Mouse (Mus musculus): ENCODE results near the gene Olfr129. TPM values are rescaled to one million over a fixed set of nuclear protein-coding genes. Genes with fewer than 3 reads are reported as not detected.

The Olfr129 gene
- not detected for total RNA-seq (2022)

DNA sequence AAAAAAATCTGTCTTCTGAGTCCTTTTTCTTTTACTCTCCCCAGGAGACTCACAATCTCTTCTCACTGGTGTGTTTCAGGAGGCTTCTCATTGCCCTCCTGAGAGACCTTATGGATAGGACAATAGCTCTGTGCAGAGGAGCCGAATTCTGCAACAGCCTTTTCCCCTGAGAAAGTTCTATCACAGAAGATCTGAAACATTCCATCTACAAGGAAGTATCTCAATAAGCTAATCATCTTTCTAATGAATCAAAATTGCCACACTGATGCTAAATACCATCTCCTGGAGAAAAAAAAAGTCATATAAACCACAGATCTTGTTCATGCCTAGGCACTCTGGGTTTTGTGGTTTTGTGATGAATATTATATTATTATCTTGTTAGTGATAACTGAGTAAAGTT is at the start of gene Olfr129:
Gene Olfr129, minus strand, starts transcription at position 101 of the 400 bp plus-strand sequence.
- DNase-seq (ENCODE audit: low spot score in 2 of 2) = no peak

DNA sequence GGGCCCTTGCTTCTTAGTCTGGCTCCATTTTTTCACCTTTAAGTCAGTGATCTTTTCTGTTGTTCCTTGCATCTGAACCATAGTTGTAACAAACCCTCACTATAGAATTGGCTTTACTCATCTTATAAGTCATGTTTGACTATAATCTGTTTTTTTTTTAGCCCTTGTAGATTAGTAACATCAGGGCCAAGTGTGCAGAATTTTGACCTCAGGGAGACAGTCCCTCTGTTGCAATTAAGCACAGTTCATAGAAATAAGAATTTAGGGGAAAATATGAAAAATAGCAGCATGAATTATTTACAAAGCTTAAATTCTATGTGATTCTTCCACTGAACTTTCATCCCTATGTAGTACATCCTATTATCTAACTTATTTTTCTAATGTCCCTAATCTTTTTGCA is 28.7 kb upstream of the Olfr129 start, which contains the start of gene Olfr131:
Gene Olfr131, minus strand, starts transcription at position 101 of the 400 bp plus-strand sequence.
- DNase-seq (ENCODE audit: low spot score in 2 of 2) = no peak

DNA sequence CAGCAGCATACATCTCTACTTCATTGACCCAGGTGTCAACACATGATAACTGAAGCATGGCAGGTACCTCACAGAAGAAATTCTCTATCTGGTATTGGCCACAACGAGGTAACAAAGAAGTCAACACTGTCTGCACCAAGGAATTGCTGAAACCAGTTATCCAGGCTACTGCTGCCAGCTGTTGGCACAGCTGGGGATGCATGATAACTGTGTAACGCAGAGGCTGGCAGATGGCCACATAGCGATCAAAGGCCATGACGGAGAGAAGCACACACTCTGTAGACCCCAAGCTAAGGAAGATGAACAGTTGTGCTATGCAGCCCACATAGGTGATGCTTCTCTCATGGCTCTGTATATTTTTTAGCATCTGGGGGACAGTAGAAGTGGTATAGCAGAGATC is 22.5 kb upstream of the Olfr129 start:
- no peak for DNase-seq (ENCODE audit: low spot score in 2 of 2)

DNA sequence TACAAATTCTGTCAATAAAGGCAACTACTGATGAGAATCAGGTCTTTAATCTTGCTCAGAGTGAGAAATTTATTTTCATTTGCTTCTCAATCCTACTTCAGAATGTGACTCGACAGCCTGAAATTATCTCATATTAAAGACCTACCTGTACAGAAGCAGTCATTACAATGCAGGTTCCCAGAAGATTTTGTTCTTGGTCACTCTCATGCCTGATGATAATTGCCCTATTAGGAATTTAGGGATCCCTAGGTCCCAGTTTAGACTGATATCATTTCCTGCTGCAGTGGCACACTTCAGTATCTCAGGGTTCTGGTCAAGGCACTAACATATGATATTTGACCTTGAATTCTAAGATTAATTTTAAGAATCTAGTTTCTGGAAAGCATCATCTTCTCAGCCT is 3.7 kb upstream of the Olfr129 start, which contains the start of gene Olfr130:
Gene Olfr130, plus strand, starts transcription at position 301 of the 400 bp plus-strand sequence.
- no peak for DNase-seq (ENCODE audit: low spot score in 2 of 2)

DNA sequence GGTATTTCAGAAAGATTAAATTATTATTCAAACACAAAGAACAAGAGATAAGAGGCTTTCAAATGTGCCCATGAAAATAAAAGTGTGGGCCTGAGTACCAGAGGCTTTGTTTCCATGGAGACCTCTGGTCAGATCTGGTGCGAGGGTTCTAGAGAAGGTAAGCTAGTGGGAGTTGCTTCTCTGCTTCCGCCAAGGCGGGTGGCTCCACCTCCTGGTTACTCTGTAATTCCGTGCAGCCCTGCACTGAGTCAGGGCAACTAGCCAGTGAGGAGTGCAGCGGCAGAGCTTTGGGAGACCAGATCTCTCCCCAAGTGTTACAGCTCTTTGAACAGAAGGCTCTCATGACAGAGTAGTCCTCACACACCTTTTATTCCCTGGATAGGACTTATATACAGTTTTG is 33.6 kb downstream of the Olfr129 start:
- DNase-seq (ENCODE audit: low spot score in 2 of 2) = no peak

DNA sequence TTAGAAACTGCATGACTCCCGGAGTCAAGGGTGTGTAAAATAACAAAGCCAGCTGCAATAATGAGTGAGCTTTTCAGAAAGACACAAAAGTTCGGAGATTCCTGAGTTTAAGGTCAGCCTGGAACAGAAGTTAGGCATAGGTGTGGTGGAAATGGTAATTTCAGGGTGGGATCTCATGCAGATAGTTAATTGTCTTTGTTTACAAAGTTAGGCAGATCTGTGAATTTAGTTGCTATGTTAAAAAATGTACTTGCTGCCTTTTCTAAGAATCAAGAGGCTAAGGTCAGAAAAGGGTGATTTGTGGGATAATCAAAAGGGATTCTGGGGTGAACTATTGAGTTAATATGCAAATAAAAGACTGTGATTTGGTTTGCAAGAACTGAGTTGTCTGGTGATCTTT is 43.5 kb downstream of the Olfr129 start:
- no peak for DNase-seq (ENCODE audit: low spot score in 2 of 2)

DNA sequence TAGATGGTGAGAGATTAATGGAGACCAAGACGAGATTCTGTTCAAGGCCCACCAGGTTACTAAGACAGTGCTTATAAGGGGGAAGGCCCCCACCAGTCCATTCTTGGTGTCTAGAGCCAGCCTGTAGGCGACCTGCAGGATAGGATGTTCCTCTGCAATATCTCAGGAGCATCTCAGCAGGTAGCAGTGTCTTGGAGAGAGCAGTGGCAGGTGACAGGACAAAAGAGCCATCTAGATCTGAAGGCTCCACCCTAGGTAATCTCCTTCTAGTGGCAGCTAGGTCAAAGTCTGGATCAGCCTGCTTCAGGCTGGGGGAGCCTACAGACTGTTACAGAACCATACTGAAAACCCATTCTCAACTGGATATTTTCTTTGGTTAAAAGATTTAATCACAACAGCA is 54.9 kb downstream of the Olfr129 start:
- DNase-seq (ENCODE audit: low spot score in 2 of 2) = no peak

Other genes starting within 250 kb of the Olfr129 start
- not detected for gene Olfr125, start 227.1 kb downstream of the Olfr129 start, total RNA-seq (2022)
- gene Olfr126, start 212.6 kb downstream of the Olfr129 start, total RNA-seq (2022) = not detected
- gene Olfr127, start 159.6 kb downstream of the Olfr129 start, total RNA-seq (2022) = not detected
- gene Olfr128, start 139.5 kb downstream of the Olfr129 start, total RNA-seq (2022) = not detected
- gene Olfr761, start 107.0 kb downstream of the Olfr129 start, total RNA-seq (2022) = not detected
- not detected for gene Olfr130, start 3.8 kb upstream of the Olfr129 start, total RNA-seq (2022)
- gene Olfr131, start 28.6 kb upstream of the Olfr129 start, total RNA-seq (2022) = not detected
- gene Olfr132, start 74.4 kb upstream of the Olfr129 start, total RNA-seq (2022) = not detected
- not detected for gene Olfr133, start 85.2 kb upstream of the Olfr129 start, total RNA-seq (2022)
- gene Olfr134, start 111.3 kb upstream of the Olfr129 start, total RNA-seq (2022) = not detected
- not detected for gene Olfr135, start 144.3 kb upstream of the Olfr129 start, total RNA-seq (2022)
- gene Olfr138, start 201.0 kb upstream of the Olfr129 start, total RNA-seq (2022) = not detected
- gene Olfr137, start 247.5 kb upstream of the Olfr129 start, total RNA-seq (2022) = not detected